Mouse (Mus musculus) forebrain, embryonic 11.5 days (tissue): ENCODE results near the gene Cbln3. TPM values are rescaled to one million over a fixed set of nuclear protein-coding genes. Genes with fewer than 3 reads are reported as not detected.

Source experiments
- ATAC-seq: fragments of 200-750 bp; cut with Nextera tagmentation; replicated peaks from 2 replicates; pipeline ENCODE4 v1.8.0; 2017; ENCODE audit warnings: moderate TSS enrichment; ENCODE audit not compliant: low FRiP score
- DNase-seq: peaks from one replicate; pipeline ENCODE4 v3.0.0-alpha.2; 2017; ENCODE audit warnings: low spot score
- H3K27ac ChIP-seq: fragments of 300-500 bp; sonication (generic); 2 replicates; pipeline ENCODE4 v1.5.1; 2014; ENCODE audit warnings: low read depth, low read length
- H3K27me3 ChIP-seq: fragments of 300-500 bp; sonication (generic); 2 replicates; pipeline ENCODE4 v1.6.1; 2014; ENCODE audit warnings: mild to moderate bottlenecking, low read length, mixed read lengths; ENCODE audit not compliant: control insufficient read depth, insufficient read depth
- H3K36me3 ChIP-seq: fragments of 300-500 bp; sonication (generic); 2 replicates; pipeline ENCODE4 v1.6.1; 2014; ENCODE audit warnings: mild to moderate bottlenecking, low read length, moderate library complexity, mixed read lengths; ENCODE audit not compliant: control insufficient read depth, insufficient read depth
- H3K4me1 ChIP-seq: fragments of 300-500 bp; sonication (generic); replicated peaks from 2 replicates; pipeline ENCODE4 v1.6.1; 2014; ENCODE audit warnings: low read length, mixed read lengths; ENCODE audit not compliant: control insufficient read depth, insufficient read depth
- H3K4me2 ChIP-seq: fragments of 300-500 bp; sonication (generic); 2 replicates; pipeline ENCODE4 v1.6.1; 2014; ENCODE audit warnings: low read depth, mild to moderate bottlenecking, low read length, moderate library complexity, mixed read lengths; ENCODE audit not compliant: severe bottlenecking
- H3K4me3 ChIP-seq: fragments of 300-500 bp; sonication (generic); 2 replicates; pipeline ENCODE4 v1.5.1; 2014; ENCODE audit warnings: low read depth, low read length
- H3K9ac ChIP-seq: fragments of 300-500 bp; sonication (generic); 2 replicates; pipeline ENCODE4 v1.6.1; 2014; ENCODE audit warnings: low read length
- H3K9me3 ChIP-seq: fragments of 300-500 bp; sonication (generic); 2 replicates; pipeline ENCODE4 v1.6.1; 2016; ENCODE audit warnings: low read length, mixed read lengths; ENCODE audit not compliant: control insufficient read depth
- WGBS: fragments of 180-500 bp; shearing (Covaris S2); extraction: QIAGEN DNeasy Blood & Tissue Kit; methylation state at CpG from one replicate; pipeline ENCODE4 v1.1.7; 2014; 5-methylcytosine and 5-hydroxymethylcytosine counted together
- polyA plus RNA-seq: library from polyadenylated mRNA; unstranded; fragments of >200 nt; fragmentation: Nextera tagmentation; extraction: Ambion mirVana; gene quantifications from 2 replicates; pipeline ENCODE4 v1.2.1, GENCODE M21; 2014

Gene Cbln3
- polyA plus RNA-seq, 1 experiment from 2014 or later, result 0.37 TPM

DNA sequence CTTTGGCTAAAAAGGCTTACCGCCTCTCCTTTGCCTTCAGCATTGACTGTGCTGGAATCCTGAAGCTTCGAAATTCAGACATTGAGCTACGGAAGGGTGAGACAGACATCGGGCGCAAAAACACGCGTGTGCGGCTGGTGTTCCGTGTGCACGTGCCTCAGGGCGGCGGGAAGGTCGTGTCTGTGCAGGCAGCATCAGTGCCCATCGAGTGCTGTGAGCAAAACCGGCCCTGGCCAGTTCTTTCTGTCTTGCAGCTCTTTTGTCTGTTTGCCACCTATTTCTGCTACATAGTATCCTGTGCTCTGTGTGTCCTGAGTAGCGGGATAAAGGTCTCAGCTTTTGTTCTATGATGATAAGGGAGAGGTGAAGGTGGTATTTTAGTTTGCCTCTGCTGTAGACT lies 54.3 kb downstream of the Cbln3 start:
- no peak overlapping the region for H3K4me2 ChIP-seq
- WGBS, result 89% methylated on average over 16 of the region's 16 CpGs
- ATAC-seq (no peak), DNase-seq (no peak)
- H3K27me3 ChIP-seq, result 0 out of 2 replicates have a peak, but pooled peaks cover 6% of the 10 kb centered on the region
- no peak overlapping the region for H3K27ac ChIP-seq
- no peak overlapping the region for H3K9ac ChIP-seq
- H3K36me3 ChIP-seq, result no peaks in the 10 kb centered on the region
- peaks cover 12% of the 10 kb centered on the region; the same call in 1 of the 2 replicates for H3K4me1 ChIP-seq
- H3K9me3 ChIP-seq, result no peaks in the 10 kb centered on the region
- H3K4me3 ChIP-seq, result no peak overlapping the region

Other genes with a start within 250 kb of the Cbln3 start
- 77.2 and 104 TPM in 2 replicates for gene Ipo4, start 248.4 kb downstream of the Cbln3 start, polyA plus RNA-seq
- 3.4 and 4.0 TPM in 2 replicates for gene Gm49378, start 246.5 kb downstream of the Cbln3 start, polyA plus RNA-seq
- gene Tm9sf1, start 240.6 kb downstream of the Cbln3 start, polyA plus RNA-seq, result 77.1 and 78.4 TPM in 2 replicates
- 0.76 and 0.99 TPM in 2 replicates for gene Tssk4, start 234.2 kb downstream of the Cbln3 start, polyA plus RNA-seq
- gene Mdp1, start 223.9 kb downstream of the Cbln3 start, polyA plus RNA-seq, result 61.9 and 62.3 TPM in 2 replicates
- 59.7 and 62.5 TPM in 2 replicates for gene Gmpr2, start 212.5 kb downstream of the Cbln3 start, polyA plus RNA-seq
- gene Nedd8, start 212.3 kb downstream of the Cbln3 start, polyA plus RNA-seq, result 583 and 616 TPM in 2 replicates
- gene Tinf2, start 202.6 kb downstream of the Cbln3 start, polyA plus RNA-seq, result 73.8 and 74.8 TPM in 2 replicates
- 0.21 and 1.4 TPM in 2 replicates for gene Tgm1, start 170.5 kb downstream of the Cbln3 start, polyA plus RNA-seq
- 23.4 and 27.1 TPM in 2 replicates for gene Rabggta, start 162.1 kb downstream of the Cbln3 start, polyA plus RNA-seq
- 63.6 and 76.7 TPM in 2 replicates for gene Dhrs1, start 138.7 kb downstream of the Cbln3 start, polyA plus RNA-seq
- 54.2 and 57.4 TPM in 2 replicates for gene Nop9, start 138.7 kb downstream of the Cbln3 start, polyA plus RNA-seq
- gene Cideb, start 125.9 kb downstream of the Cbln3 start, polyA plus RNA-seq, result not detected in 2 replicates
- 0.32 and 0.43 TPM in 2 replicates for gene Ltb4r2, start 123.0 kb downstream of the Cbln3 start, polyA plus RNA-seq
- gene Ltb4r1, start 118.4 kb downstream of the Cbln3 start, polyA plus RNA-seq, result 0.45 TPM in 1 of 2 replicates, not detected in the other
- 6.1 and 7.2 TPM in 2 replicates for gene Adcy4, start 100.3 kb downstream of the Cbln3 start, polyA plus RNA-seq
- 6.6 and 9.7 TPM in 2 replicates for gene Ripk3, start 95.5 kb downstream of the Cbln3 start, polyA plus RNA-seq
- gene Nfatc4, start 61.2 kb downstream of the Cbln3 start, polyA plus RNA-seq, result 30.8 and 32.7 TPM in 2 replicates
- 20.2 and 20.3 TPM in 2 replicates for gene Nynrin, start 30.4 kb downstream of the Cbln3 start, polyA plus RNA-seq
- gene Khnyn, start 555 bp upstream of the Cbln3 start, polyA plus RNA-seq, result 13.6 and 14.9 TPM in 2 replicates
- gene Sdr39u1, start 15.9 kb upstream of the Cbln3 start, polyA plus RNA-seq, result 38.0 and 48.6 TPM in 2 replicates
- not detected in 2 replicates for gene Cma1, start 60.3 kb upstream of the Cbln3 start, polyA plus RNA-seq
- gene Cma2, start 66.6 kb upstream of the Cbln3 start, polyA plus RNA-seq, result not detected in 2 replicates
- gene Mcpt1, start 133.6 kb upstream of the Cbln3 start, polyA plus RNA-seq, result not detected in 2 replicates
- gene Mcpt9, start 146.1 kb upstream of the Cbln3 start, polyA plus RNA-seq, result not detected in 2 replicates
- gene Mcpt2, start 157.6 kb upstream of the Cbln3 start, polyA plus RNA-seq, result not detected in 2 replicates
- gene Mcpt4, start 177.9 kb upstream of the Cbln3 start, polyA plus RNA-seq, result not detected in 2 replicates
- not detected in 2 replicates for gene Mcpt8, start 200.9 kb upstream of the Cbln3 start, polyA plus RNA-seq
- not detected in 2 replicates for gene Ctsg, start 218.2 kb upstream of the Cbln3 start, polyA plus RNA-seq
- not detected in 2 replicates for gene Gzme, start 236.2 kb upstream of the Cbln3 start, polyA plus RNA-seq
- gene Gzmd, start 248.2 kb upstream of the Cbln3 start, polyA plus RNA-seq, result not detected in 2 replicates